Mouse (Mus musculus): ENCODE data around the gene Zfp442.
"Not testable (repeated sequence)": the region's sequence is repeated elsewhere in the genome, so short reads cannot be mapped to it uniquely, and the experiment has no call there.

- not testable (repeated sequence) for TF ChIP-seq CHD2 (IDR thresholded peaks at IDR 0.05; ENCODE audit: low read depth, low read length); ZNF384 (IDR thresholded peaks at IDR 0.05; ENCODE audit: low read depth, low read length); HCFC1 (IDR thresholded peaks at IDR 0.05; ENCODE audit: borderline replicate concordance, insufficient read depth, low read length); ZC3H11A (IDR thresholded peaks at IDR 0.05; ENCODE audit: borderline replicate concordance, low read depth, low read length); MAFK (IDR thresholded peaks at IDR 0.05; ENCODE audit: insufficient read depth, low read depth, low read length)
Observed at GRCm38 (mm10) chr2:150385553-150386106, 65.7 kb downstream of the Zfp442 start.

Measured in ES-E14 (cell line).